Mouse (Mus musculus): ENCODE results near the gene Asgr1.
"Not testable (repeated sequence)": the region's sequence is repeated elsewhere in the genome, so short reads cannot be mapped to it uniquely, and the experiment has no call there.

Gene Asgr1

DNA sequence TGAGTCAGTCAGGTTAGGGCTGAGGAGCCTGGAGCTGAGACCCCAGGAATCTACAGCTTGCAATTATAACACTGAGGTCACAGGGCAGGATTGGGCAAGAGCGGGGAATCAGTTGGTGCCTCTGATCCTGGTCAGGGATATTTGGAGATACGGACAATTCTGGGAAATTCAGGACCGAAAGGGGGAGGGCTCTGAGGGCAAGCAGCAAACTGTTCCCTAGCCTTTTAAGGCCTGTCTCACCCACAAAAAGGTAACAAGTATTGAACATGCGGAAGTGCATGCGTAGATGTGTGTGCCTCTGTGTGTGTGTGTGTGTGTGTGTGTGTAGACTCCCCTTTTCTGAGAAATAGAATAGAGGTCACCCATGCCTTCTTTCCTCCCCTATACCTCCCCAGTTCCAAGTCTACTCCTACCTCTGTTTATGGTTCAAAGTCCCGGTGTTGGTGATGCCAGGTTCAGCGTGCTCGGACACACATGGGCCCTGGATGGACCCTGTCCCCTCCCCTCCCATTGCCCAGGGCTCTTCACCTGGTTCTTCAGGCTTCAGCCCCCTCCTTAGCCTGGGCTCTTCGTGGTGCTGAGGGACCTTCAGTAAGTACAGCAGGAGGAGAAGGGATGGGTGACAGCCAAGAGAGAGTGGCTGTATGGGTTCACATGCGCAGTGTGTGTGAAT lies at the start of gene Asgr1:
Asgr1 (plus strand) TSS at position 188 of the 673 bp plus-strand sequence.
- DNase-seq (ENCODE audit: low read depth, low spot score): no peak

DNA sequence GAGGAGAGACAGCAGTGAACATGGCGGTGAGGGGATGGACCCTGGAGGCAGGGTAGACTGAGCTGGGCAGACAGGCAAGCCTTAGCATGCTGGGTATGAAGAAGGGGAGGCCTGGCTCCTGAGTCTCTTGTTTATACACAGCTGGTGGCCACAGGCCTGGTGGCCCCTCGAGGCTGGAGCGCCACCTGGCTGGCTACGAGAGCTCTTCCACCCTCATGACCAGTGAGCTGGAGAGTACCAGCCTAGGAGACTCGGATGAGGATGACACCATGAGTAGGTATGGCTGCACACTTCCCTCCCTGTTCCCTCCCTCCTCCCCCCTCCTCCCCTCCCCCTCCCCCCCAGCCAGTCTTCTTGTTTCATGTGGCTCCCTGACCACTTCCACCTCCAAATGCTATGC lies 48.4 kb upstream of the Asgr1 start:
- no peak for DNase-seq (ENCODE audit: low read depth, low spot score)

DNA sequence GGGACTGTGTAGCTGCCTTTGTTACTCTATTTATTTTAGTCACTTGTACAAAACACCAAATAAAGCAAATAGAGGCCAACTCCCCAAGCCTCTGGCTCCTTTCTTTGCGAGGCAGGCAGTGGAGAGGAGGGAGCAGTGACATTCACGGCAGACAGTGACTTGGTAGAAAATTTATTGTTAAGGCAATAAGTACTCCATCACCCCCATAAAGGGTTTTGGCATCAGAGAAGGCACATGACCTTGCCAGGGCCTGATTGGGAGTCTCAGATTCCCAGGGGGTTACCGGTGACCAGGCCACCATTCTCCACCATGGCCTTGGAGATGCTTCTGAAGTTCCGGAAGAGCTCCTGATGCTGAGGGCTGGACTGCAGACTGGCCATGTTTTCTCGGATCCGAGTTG lies 43.9 kb upstream of the Asgr1 start:
- DNase-seq (ENCODE audit: low read depth, low spot score): no peak

DNA sequence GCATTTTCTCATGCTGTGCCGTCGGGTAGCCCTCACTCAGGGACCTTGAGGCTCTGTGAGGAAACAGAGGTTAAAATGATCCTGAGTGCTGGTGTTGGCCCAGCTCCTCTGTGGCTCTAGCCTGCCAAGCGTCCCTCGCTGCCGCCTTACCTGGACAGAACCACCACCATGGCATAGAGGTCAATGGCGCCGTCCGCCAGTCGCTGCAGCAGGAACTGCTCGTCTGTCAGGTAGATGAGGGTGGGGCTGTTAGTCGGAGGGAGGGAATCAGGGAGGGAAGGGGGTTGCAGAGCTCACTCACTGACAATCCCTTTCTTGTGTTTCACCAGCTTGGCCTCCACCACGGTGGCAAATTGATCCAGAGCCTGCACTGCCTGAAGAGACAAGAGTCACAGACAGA lies 43.3 kb upstream of the Asgr1 start:
- no peak for DNase-seq (ENCODE audit: low read depth, low spot score)

DNA sequence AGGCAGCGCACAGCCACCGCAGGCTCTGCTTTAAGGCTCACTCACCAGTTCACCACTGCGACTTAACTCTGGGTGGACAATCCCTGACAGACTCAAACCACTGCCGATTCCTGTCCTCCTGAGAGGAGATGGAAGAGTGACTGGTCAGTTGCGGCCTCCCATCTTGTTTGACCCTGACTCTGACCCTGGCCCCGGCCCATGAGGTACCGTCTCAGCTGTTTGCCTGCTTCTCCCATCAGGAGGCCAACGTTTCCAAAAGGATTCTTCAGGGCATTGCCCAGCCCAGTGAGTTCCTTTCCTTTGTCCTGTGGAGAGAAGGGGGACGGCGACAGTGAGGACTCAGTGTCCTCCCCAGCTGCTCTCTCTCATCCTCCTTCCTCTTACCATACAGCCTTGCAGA lies 42.9 kb upstream of the Asgr1 start:
- DNase-seq (ENCODE audit: low read depth, low spot score): no peak

DNA sequence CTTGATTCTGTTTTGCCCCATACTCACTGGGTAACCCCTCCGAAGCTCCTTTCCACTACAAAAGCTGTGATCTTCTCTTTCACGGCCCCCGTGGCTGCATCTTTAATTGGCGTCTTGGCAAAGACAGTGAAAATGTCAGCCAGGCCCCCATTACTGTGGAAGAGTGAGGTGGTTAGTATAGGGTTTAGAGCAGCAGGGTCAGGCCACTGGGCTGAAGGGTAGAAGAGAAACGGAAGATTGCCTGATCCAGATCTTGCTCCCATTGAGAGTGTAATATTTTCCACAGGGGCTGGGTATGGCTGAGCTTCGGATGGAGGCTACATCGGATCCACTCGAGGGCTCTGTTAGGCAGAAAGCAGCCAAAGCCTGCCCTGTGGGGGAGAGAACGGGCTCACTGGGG lies 41.0 kb upstream of the Asgr1 start:
- DNase-seq (ENCODE audit: low read depth, low spot score): no peak

DNA sequence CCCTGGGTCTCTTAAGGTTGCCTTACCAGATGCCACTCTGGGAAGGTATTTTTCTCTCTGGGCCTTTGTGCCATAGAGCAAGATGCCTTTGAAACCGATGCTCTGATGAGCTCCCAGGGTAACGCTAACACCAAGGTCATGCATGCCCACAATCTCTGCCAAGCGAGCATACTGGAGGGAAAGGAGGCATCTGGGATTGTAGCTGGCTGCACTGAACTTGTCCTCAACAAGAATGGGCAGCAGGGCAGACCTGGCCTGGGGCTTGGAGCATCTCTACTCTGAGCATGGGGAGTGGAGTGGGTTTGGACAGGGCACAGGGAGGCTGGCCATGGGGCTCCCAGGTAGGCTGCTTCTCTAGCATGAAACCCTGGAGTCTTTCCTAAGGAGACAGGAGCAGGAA lies 40.5 kb upstream of the Asgr1 start:
- no peak for DNase-seq (ENCODE audit: low read depth, low spot score)

DNA sequence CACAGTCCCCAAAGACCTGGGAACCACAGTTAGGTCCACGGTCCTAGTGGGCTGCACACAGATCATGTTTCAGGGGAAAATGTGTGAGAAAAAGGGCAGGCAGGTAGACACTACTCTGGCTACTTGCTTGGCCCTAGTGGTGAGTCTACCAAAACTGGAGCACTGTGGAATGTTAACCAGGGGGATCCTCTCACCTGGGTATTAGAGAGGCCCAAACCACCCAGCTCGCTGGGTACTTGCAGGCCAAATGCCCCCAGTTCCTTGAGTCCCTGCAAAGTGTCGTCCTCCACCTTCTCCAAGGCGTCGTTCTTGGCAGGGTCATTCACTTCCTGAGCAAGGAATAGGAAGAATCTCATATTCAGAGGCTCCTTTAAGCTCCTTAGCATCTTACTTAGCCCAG lies 39.8 kb upstream of the Asgr1 start:
- DNase-seq (ENCODE audit: low read depth, low spot score): no peak

DNA sequence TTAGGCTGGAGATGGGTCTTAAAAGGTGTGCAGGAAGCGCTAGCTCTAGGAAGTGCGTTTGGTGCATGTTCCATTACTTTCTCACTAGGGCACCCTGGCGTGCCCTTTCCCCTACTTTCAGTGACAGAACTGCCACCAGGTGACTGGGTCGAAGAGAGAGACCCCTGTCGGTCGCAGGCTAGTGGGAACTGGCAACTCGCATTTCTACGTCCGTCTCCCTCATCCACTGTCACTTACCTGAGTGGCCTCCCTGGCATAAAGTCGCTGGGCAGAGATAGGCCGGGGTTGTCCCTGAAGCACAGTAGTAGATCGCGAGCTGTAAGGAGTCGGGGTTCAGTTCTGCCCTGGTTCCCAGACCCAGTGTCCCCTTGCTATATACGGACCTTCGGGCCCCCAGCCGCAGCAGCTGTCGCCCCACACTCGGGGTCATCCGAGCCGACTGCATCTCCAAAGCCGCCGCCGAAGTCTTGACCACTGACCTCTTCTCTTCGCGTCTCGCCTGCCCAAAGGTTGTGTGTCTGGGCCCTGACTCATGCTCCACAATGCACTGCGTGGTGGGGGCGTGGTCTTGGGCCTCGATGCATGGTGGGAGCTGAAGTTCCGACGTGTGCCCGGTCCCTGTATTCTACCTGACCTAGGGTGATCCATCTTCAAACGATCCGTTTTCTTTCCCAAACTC lies 38.9 kb upstream of the Asgr1 start, which contains the start of gene Acadvl:
Acadvl (minus strand) TSS at position 532 of the 679 bp plus-strand sequence.
- peak; percentile 72 for DNase-seq (ENCODE audit: low read depth, low spot score)

DNA sequence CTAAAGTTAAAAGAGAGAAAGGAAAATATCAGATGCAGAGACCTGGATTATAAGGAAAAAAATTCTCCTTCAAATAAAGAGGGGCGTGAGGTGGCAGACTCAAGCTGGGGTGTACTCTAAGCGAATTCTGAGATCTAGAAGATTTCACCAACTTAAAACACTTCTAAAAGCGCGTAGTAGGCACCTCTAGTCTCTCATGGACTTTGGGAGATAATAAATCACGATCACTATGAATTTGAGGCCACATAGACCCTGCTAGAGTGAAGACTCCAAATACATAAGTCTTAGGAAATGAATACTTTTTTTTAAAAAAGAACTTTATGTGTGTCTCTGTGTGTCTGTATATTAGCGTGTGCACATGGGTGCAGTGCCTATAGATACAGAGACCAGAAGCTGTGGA lies 38.2 kb upstream of the Asgr1 start:
- DNase-seq (ENCODE audit: low read depth, low spot score): no peak

DNA sequence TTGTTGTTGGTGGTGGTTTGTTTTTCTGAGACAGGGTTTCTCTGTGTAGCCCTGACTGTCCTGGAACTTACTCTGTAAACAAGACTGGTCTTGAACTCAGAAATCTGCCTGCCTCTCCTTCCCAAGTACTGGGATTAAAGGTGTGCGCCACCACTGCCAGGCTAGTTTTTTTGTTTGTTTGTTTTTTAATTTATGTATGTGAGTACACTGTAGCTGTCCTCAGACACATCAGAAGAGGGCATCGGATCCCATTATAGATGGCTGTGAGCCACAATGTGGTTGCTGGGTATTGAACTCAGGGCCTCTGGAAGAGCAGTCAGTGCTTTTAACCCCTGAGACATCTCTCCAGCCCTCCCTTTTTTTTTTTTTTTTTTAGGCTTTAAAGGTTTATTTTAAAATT lies 37.7 kb upstream of the Asgr1 start:
- not testable (repeated sequence) for DNase-seq (ENCODE audit: low read depth, low spot score)

DNA sequence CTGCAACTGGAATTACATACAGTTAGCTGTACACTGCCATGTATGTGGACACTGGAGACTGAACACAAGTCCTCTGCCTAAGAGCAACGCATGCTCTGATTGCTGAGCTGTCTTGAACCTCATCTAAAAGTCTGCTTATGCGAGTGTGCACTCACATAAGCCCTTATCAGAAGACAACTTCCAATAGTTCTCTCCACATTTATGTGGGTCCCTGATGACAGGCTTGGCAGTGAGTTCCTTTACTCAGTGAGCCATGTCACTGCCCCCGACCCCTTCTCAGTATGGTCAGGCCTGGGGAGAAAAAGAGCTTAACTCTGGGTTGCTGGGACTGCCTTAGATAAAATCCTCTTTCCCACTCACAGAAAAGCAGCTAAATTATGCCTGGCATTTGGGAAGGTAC lies 37.2 kb upstream of the Asgr1 start, which contains the start of gene Dlg4:
Dlg4 (plus strand) TSS at position 274 of the 400 bp plus-strand sequence.
- DNase-seq (ENCODE audit: low read depth, low spot score): no peak

DNA sequence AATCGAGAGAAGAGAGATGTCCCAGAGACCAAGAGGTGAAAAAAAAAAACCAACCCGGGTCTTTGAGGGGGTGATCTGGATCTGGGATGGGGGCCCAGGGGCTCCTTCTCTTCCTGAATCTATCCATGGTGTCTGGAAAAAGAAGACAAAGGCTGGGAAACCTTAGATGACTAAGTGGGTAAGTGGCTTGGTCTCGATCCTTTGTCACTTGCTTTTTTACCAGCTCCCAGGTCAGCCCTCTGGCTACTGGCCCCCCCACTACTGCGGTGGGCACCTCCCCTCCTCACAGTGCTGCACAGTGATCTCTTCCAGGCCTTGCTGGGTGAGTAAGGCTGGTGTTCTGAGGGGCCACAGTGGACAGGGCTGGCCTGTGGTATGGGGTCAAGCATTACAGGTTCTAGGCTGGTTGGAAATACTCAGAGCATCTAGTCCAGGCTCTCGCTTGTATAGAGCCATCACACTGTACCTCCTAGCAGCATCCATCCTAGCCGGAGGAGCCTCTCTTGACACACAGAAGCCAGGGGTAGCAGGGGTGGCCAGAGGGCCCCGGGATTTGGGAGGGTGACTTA lies 36.6 kb upstream of the Asgr1 start:
- DNase-seq (ENCODE audit: low read depth, low spot score): no peak

DNA sequence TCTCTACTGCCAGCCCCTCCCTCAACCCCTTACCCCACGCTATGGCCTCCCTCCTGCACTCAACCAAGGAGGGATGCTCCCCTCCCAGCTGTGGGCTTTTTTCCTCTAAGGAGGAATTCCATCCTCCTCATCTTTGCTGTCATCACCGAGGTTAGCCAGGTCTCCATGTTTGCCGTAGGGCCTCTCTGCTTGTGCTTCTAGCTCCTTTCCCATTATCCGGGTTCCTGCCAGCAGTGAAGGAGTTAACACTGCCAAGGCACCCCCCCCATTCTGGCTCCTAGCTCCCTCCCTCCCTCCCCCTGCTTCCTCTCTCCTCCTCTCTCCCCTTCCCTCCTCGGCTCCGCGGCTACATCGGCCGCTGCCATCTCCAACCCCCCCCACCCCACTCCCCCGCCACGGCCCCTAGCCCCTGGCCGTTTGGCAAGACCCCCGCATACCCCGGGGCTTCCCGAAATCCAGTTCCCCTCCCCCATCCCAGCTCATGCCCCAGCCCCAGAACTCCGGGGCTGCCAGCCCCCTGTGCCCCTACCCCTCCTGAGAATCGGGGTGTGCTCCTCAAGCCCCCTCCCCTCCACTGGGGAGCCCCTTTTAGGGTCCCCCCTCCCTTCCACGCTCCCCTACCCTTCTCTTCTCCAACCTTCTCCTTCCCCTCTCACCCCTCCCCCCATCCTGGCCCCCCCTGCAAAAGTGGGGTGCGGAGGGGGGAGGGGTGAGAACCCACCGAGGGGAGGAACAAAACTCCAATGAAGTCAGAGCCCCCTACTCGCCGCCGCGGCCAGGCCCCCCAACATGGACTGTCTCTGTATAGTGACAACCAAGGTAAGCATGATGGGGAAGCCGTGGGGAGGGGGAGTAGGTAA lies 35.5 kb upstream of the Asgr1 start:
- no peak for DNase-seq (ENCODE audit: low read depth, low spot score)

DNA sequence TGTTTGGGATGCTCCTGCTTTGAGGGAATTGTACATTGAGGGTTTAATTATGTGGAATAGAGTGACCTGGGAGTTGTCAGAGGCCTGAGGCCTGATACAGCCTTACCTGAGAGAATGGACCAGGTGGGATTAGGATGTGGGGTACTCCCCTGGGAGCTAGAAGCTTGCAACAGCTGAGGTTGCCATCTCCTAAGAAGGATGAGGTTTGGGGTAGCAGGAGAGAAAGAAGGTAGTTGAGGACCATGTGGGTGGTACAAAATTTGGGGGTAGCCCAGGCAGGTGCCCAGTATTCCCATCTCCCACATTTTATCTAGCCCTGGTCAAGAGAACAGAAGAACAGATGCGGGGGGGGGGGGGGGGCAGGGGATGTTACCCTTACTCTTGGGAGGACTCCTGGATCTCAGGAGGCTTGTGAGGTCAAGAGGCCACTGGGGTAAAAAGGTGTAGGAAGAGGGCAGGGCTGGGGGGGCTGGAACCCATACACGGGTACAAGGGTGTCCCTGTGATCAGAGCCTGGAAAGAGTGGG lies 34.3 kb upstream of the Asgr1 start:
- no peak for DNase-seq (ENCODE audit: low read depth, low spot score)

DNA sequence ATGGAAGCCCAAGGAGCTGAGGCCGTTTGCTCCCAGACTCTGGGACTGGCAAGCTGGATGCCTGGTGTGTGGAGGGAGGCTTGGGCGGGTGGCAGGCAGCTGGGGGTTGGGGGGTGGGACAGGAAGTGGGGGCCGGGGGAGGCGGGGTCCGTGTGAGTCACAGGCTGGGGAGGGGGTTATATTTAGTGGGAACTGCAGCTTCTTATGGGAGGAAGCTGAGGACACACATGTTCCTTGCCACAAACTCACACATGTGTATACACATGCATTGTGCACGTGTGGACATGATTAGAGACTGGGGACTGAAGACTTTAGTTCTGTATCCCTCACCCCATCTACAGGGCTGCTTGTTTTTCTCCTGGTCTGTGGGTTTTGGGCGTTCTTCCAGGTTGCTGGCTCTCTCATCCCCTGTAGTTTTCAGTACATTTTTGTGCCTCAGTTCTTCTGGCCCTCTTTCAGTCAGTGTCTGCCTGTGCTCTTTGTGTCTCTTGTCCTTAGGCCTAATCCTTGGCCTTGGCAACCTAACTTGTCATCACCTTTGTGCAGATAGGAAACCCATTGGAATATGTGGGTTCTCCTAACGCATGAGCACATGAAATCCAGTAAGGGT lies 33.8 kb upstream of the Asgr1 start:
- DNase-seq (ENCODE audit: low read depth, low spot score): no peak

DNA sequence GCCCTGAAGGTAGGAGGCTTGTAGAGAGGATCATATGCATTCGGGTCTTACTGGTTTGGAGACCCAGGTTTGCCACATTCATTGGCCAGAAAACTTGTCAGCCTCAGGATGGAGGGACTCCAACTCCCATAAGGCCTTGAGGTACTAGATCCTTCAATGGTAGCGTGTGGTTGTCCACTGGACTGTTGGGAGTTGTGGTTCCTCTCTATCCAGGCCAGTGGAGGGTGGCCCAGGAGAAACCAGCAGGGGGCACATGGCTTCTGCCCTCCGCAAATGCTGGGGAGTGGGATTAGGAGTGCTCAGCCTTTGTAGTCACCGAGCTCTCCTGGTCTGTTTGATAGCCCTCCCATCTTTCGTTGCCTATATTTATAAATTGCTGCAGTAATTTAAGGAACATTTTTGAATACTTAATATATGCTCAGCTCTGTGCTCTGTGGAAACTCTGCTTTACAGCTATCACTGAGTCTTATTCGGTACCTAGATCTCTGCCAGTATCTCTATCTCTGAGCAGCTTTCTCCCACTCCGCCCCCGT lies 33.1 kb upstream of the Asgr1 start:
- no peak for DNase-seq (ENCODE audit: low read depth, low spot score)

DNA sequence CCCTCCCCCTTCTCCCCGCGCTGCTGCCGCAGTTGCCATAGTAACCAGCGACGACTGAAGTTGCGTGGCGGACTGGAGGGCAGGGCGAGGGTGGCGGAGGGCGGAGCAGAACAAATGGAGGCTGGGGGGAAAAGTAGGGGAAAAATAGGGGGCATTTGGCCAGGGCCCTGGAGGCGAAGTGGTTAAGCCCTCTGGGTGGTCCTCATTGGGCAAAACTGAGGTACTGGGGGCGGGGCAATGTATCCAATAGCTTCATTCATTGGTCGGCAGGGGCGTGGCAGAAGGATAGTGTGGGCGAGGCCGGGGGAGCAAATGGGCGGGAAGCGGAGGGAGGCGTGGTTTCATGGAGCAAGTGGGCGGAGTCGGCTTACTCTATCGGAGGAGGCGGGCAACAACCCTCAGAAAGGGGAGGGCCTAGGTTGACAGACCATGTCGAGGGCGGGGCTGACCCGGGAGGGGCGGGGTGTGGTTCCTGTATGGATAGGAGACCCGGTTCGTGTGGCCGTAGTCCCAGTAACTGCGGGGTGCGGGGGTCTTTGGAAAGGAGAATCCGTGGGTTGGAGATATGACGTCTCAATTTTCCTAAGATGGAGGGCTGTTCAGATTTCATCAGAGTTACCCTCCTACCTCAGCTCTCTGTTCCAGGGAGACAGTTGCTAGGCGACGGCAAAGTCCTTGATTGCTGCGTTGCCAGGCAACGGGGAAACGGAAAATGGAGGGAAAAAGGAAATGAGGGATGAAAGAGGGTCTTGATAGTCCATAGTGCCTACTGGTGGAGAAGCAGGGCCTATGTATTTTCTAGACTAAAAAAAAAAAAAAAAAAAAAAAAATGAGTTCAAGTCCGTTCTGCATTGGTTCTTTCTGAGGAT lies 32.4 kb upstream of the Asgr1 start:
- DNase-seq (ENCODE audit: low read depth, low spot score): peak; percentile 97

DNA sequence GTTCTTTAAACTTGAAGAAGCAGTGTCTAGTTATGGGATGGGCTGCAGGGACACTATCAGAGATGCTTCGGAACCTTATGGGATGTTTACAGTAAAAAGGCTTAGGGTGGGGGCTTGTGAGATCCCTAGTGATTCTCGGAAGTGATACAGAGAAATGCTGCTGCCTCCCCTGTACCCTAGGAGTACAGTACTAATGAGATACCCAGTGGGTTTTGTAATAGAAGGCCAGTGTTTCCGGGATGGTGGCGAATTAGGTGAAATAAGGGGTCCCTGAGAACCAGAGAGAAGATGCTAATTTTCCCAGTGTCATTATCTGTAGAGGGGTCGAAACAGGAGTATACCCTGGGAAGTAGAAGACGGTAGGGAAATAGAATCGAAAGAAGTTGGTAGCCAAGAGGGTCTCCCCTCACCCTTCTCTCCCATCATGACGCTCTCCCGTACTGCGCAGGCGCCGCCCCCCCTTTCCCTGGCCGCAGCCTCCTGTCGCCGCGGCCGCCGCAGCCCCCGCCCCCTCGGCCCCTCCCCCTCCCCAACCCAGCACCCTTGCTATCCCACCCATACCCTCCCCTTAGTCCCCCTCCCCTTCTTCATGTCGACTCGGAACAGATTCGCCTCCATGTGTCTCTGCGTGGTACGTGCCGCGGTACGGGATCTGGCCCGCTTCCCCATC lies 30.3 kb upstream of the Asgr1 start:
- no peak for DNase-seq (ENCODE audit: low read depth, low spot score)

DNA sequence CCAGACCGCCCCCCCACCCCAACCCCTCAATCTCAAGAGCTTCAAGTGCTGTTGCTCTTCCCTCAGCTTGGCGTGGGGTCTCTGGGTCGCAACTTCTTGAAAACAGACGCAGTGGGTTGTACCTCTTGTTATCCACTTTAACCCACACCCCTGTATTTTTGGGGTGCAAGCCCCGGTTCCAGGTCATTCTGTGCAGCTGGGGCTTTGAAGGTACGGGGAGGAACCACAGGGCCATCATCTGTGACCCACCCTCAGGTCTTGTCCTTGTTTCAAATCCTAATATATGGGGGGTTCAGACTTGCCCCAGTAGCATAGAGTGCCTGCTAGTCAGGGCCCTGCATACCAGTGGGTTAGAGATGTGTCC lies 29.8 kb upstream of the Asgr1 start:
- DNase-seq (ENCODE audit: low read depth, low spot score): no peak
